Mouse (Mus musculus): ENCODE data around the gene Tm9sf4. TPM values are rescaled to one million over a fixed set of nuclear protein-coding genes. Genes with fewer than 3 reads are reported as not detected.

The Tm9sf4 gene
- total RNA-seq, 2 experiments from 2014 or later, result 112 to 118 TPM

DNA sequence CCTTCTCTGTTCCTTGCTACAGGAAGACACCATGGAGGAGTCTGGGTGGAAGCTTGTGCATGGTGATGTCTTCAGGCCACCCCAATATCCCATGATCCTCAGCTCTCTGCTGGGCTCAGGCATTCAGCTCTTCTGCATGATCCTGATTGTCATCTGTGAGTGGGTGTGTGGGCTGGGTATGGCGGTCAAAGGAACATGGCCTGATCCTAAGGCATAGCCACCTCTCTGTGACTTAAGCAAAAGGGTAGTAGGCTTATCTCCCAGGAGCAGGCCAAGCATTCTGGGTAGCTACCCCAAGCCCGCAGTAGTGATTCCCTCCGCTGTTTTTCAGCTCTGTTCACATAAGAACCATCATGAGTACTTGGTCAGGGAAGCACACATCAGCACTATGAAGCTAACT, 33.2 kb downstream of the Tm9sf4 start:
- no peak overlapping the region for H3K4me3 ChIP-seq
- TF ChIP-seq CTCF (IDR thresholded peaks at IDR 0.05), result no peak
- DNase-seq (ENCODE audit: extremely low spot score in 1 of 2, low spot score in 2 of 2), result no peak
- intact Hi-C loops (cut with DNase I), result no loop called here
- H3K27ac ChIP-seq, result no peak overlapping the region

DNA sequence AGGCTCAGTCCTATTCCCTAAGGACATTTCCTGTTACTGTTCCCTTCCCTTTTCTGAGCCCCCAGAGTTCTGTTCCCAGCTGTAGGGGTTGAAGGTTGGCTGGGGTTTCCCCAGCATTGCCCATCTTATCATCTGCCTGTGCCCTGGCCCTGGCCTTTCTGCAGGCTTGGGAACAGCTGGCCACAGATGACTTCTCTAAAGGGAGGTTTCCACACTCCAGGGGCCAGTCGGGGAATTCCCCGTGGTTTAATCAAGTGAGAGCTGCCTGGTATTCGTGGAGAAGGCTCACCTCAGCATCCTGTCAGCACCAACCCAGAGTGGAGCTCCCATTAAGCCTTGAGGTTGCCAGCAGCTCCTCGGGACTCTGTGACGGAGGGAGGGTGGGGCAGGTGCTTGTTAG, 37.4 kb downstream of the Tm9sf4 start:
- Histone ChIP-seq H3K4me3 (no peak overlapping the region), H3K27ac (no peak overlapping the region)
- no peak for DNase-seq (ENCODE audit: extremely low spot score in 1 of 2, low spot score in 2 of 2)
- TF ChIP-seq CTCF (IDR thresholded peaks at IDR 0.05), result no peak
- intact Hi-C loops (cut with DNase I), result no loop called here

DNA sequence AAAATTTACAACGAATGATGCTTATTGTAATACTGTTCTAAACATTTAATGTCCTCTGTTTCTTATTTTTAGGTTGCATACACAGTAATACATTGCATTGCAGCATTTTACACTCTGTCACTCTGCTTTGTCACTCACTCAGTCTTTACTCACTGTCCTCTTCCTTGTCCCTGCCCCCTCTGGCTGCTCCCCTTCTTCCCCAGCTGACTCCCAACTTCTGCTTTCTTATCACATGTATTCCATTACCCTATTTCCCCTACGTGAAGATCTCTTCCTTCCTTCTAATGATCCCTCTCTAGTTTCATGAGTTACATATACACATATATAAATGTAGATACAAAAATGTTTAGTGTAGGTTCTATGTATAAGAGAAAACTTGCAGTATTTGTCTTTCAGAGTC, 38.0 kb downstream of the Tm9sf4 start:
- no peak for DNase-seq (ENCODE audit: extremely low spot score in 1 of 2, low spot score in 2 of 2)
- intact Hi-C loops (cut with DNase I), result no loop called here
- H3K4me3 ChIP-seq, result no peak overlapping the region
- TF ChIP-seq CTCF (IDR thresholded peaks at IDR 0.05), result no peak
- no peak overlapping the region for H3K27ac ChIP-seq

DNA sequence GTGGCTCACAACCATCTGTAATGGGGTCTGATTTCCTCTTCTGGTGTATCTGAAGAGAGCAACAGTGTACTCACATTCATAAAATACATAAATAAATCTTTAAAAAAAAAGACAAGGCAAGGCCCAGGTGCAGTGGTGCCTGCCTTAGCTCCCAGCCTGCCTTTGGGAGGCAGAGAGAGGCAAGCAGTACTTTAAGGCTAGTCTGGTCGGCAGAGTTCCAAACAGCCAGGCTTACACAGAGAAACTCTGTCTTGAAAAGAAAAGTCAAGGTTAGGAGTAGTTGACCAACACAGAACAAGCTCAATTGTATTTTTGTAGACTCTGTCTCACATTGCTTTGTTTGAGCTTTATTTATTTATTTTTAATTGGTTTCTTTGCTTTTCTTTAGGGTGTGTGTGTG, 41.7 kb downstream of the Tm9sf4 start:
- intact Hi-C loops (cut with DNase I), result no loop called here
- no peak overlapping the region for H3K27ac ChIP-seq
- no peak for DNase-seq (ENCODE audit: extremely low spot score in 1 of 2, low spot score in 2 of 2)
- TF ChIP-seq CTCF (IDR thresholded peaks at IDR 0.05), result no peak
- H3K4me3 ChIP-seq, result no peak overlapping the region

DNA sequence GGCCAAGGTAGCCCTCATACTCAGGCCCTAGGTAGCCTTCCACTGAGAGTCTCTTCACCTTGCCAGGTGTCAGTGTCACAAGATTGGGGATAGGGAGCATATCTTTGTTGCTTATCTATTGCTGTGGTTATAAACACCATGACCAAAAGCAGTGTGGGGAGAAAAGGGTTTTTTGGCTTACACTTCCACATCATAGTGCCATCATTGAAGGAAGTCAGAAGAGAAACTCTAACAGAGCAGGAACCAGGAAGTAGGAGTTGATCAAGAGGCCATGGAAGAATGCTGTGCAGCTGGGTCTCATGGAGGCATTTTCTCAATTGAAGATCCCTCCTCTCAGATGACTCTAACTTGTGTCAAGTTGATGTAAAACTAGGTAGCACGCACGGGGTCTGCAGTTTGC, 47.0 kb downstream of the Tm9sf4 start:
- intact Hi-C loops (cut with DNase I), result no loop called here
- no peak for DNase-seq (ENCODE audit: extremely low spot score in 1 of 2, low spot score in 2 of 2)
- H3K27ac ChIP-seq, result no peak overlapping the region
- H3K4me3 ChIP-seq, result no peak overlapping the region
- no peak for TF ChIP-seq CTCF (IDR thresholded peaks at IDR 0.05)

DNA sequence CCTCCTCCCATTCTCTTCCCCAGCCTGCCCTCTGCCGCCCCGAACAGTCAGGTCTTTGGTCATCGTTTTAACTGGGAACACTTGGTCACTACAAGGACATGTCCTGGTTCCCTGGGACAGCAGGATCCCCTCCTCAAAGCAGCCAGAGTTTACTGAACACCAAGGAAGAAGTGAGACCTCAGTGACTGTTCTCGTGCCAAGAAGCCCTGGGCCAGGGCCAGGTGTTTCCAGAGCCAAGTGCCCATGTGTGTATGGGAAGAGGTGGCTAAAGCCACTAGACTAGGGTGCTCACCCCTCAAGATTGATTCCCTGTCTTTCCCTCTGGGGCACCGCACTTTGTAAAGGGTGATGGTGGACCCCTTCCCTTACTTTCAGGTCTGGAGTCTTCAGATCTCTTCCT, 48.2 kb downstream of the Tm9sf4 start:
- no peak overlapping the region for H3K27ac ChIP-seq
- DNase-seq (ENCODE audit: extremely low spot score in 1 of 2, low spot score in 2 of 2), result no peak
- intact Hi-C loops (cut with DNase I), result no loop called here
- no peak overlapping the region for H3K4me3 ChIP-seq
- no peak for TF ChIP-seq CTCF (IDR thresholded peaks at IDR 0.05)

DNA sequence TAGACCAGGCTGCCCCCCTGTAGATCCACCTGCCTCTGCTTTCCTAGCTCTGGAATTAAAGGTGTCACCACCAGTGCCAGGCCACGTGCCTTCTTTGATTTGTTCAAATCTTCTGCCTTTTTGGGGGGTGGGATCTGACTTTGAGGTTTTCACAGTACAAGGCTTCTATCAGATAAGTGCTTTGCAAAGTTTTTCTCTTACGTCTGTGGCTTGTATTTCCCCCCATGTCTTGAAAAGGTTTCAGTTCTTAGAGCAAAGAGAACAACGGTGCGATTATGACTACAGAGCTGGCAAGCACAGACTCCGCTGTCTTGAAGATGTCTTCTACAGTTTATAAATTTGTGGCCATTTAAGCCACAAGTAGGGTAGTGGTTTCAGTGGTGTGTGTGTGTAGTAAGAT, 50.3 kb downstream of the Tm9sf4 start:
- intact Hi-C loops (cut with DNase I), result no loop called here
- no peak for TF ChIP-seq CTCF (IDR thresholded peaks at IDR 0.05)
- Histone ChIP-seq H3K27ac (no peak overlapping the region), H3K4me3 (no peak overlapping the region)
- DNase-seq (ENCODE audit: extremely low spot score in 1 of 2, low spot score in 2 of 2), result no peak

DNA sequence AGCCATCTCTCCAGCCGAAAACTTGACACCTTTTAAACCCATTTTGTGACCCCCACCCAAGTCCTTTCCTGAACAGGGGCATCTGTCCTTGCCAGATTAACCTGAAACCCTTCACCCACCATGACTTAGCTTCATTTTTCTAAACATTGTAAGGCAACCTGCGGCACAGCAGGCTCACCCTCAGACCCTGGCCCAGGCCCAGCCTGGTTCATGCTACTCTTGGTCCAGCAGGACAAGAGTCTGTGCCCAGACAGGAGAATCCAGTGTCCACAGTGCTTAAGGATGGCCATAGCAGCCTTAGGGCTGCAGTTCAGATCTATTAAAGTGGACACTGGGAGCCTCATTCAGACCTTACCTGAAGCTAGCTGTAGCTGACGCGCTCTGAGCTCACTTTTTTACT, 52.2 kb downstream of the Tm9sf4 start:
- Histone ChIP-seq H3K4me3 (no peak overlapping the region), H3K27ac (no peak overlapping the region)
- no peak for DNase-seq (ENCODE audit: extremely low spot score in 1 of 2, low spot score in 2 of 2)
- no peak for TF ChIP-seq CTCF (IDR thresholded peaks at IDR 0.05)
- intact Hi-C loops (cut with DNase I), result no loop called here

DNA sequence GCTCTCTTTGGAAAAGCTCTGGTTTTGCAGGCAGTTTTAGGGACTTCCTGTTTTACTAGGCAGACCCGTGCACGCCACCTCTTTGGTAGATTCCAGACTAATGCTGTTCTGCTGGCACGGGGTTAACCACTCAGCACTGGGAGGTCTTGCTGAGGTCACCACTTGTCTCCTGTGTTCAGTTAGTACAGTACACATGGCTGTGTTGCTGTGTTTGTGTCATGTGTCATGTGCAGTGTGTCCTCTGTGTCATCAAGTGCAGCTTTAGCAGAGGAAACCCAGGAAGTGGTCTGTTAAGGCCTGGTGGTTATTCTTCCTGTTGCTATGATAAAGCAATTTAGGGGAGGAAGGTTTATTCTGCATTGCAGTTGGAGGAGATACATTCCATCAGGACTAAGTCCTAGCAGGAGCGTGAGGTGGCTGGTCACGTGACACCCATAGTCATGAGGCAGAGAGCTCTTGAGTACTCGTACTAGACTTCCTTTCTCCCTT, 53.7 kb downstream of the Tm9sf4 start:
- Histone ChIP-seq H3K27ac (no peak overlapping the region), H3K4me3 (no peak overlapping the region)
- intact Hi-C loops (cut with DNase I), result no loop called here
- TF ChIP-seq CTCF (IDR thresholded peaks at IDR 0.05), result no peak
- no peak for DNase-seq (ENCODE audit: extremely low spot score in 1 of 2, low spot score in 2 of 2)

DNA sequence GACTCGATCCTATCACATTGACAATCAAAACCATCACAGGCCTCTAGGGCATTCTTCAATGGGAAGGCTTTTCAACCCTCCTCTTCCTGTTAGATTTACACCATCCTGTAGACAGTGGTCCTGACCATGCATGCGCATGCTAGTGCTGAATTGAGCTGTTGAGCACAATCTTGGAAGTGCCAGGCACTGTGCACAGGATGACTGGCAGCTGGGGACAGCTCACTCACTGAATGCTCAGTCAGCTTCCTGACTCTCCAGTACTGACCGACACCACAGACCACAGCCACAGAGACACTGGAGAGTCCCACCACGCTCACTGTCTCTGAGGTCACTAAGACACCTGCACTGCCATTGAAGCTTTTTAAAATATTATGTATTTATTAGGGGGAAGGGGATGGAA, 54.3 kb downstream of the Tm9sf4 start:
- Histone ChIP-seq H3K4me3 (no peak overlapping the region), H3K27ac (no peak overlapping the region)
- no peak for TF ChIP-seq CTCF (IDR thresholded peaks at IDR 0.05)
- intact Hi-C loops (cut with DNase I), result no loop called here
- no peak for DNase-seq (ENCODE audit: extremely low spot score in 1 of 2, low spot score in 2 of 2)

DNA sequence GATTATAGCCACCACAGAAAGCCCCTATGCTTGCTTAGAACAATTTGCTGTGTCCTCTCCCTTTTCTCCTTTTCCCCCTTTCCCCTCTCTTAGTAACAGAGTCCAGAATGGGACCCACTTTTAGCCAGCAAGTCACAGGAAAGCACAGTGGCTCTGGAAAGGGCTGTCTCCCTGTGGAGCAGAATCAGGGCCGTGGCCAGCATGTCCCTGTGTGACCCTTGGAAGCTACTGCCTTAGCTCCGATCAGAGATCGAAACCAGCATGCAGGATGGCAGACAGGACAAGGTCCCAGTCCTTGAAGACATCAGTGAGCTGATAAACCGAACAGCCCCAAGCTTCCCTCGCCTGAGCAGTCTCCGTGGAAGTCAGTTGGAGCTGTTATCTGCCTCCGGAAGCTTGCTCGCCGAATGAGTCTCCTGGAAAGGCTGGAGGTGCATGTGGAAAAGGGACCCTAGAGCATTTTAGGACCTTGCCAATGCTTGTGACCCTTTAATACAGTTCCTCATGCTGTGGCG, 56.8 kb downstream of the Tm9sf4 start:
- intact Hi-C loops (cut with DNase I), result no loop called here
- DNase-seq (ENCODE audit: extremely low spot score in 1 of 2, low spot score in 2 of 2), result no peak
- no peak for TF ChIP-seq CTCF (IDR thresholded peaks at IDR 0.05)
- Histone ChIP-seq H3K27ac (no peak overlapping the region), H3K4me3 (no peak overlapping the region)

DNA sequence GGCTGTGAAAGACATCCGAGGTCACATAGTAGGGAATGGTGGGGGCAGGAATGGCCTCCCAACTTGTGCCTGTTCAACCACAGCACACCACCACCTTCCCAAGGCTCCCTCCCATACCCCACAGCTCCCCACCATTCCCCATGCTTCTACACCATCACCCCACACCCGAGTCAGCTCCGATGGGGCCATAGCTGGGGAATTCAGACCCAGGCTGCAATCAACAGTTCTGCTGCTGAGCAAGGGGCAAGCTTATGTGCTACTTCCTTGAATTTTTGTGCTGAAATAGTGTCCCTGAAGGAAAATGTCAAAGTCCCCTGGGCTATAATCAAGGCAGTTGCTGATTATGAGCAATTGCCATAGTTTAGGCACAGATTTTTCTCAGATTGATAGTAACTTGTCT, 57.4 kb downstream of the Tm9sf4 start:
- no peak for DNase-seq (ENCODE audit: extremely low spot score in 1 of 2, low spot score in 2 of 2)
- TF ChIP-seq CTCF (IDR thresholded peaks at IDR 0.05), result no peak
- no peak overlapping the region for H3K4me3 ChIP-seq
- intact Hi-C loops (cut with DNase I), result no loop called here
- no peak overlapping the region for H3K27ac ChIP-seq

DNA sequence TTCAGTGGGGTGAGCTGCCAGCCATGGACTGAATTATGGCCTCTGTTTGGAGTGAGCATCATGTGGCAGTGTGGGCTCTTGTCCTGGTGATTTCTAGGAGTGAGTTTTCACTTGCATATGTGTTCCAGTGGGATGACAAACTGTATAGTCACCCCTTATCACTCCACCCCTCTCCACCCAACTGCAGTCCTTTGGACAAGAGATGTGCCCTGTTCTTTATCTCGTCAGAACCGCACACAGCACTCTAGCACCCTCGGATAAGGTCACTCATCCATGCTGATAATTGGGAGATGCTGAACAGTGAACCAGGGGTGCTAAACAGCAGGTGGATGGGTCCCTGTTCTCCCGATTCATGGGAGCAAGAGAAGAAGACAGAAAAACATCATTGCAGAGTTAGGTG, 60.5 kb downstream of the Tm9sf4 start:
- intact Hi-C loops (cut with DNase I), result no loop called here
- DNase-seq (ENCODE audit: extremely low spot score in 1 of 2, low spot score in 2 of 2), result no peak
- H3K4me3 ChIP-seq, result no peak overlapping the region
- no peak for TF ChIP-seq CTCF (IDR thresholded peaks at IDR 0.05)
- H3K27ac ChIP-seq, result no peak overlapping the region

DNA sequence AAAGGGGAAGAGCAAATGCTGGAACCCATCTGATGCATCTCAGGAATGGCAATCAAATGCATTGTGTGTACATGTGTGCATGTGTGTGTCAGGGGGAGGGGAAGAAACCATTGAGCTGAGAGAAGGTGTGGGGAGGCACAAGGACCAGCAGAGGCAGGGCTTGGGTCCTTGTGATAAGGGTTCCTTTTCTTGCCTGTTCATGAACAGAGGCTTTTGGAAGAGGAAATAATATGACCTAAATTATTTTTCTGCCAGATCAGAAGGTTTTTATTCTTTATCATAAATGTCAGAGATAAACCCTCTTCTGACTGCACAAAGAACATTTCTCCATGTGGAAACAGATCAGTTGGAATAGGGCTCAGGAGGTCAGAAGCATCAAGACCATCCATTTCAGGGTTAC, 61.0 kb downstream of the Tm9sf4 start:
- intact Hi-C loops (cut with DNase I), result no loop called here
- Histone ChIP-seq H3K27ac (no peak overlapping the region), H3K4me3 (no peak overlapping the region)
- no peak for TF ChIP-seq CTCF (IDR thresholded peaks at IDR 0.05)
- no peak for DNase-seq (ENCODE audit: extremely low spot score in 1 of 2, low spot score in 2 of 2)

Measured in left cerebral cortex, adult 2 months (tissue).